Mouse (Mus musculus): ENCODE results near the gene Adh1. TPM values are rescaled to one million over a fixed set of nuclear protein-coding genes. Genes with fewer than 3 reads are reported as not detected.
A peak's percentile ranks its signal among the peaks of the same experiment; 100 is the strongest.

Gene Adh1
- total and polyA plus RNA-seq, 2 experiments from 2014 or later, result 3.2 to 4.2 TPM

- Histone ChIP-seq H3K27me3 (ENCODE audit: insufficient read depth, low read length) (no peaks in the 10 kb centered on the region), H3K4me2 (ENCODE audit: low read depth, low read length, poor library complexity, severe bottlenecking) (no peak overlapping the region), H3K4me3 (ENCODE audit: low read depth, low read length) (no peak overlapping the region), H3K9me3 (ENCODE audit: low read length) (no peaks in the 10 kb centered on the region), H3K9ac (replicated peaks; ENCODE audit: low read length, poor library complexity, severe bottlenecking) (no peak overlapping the region), H3K27ac (ENCODE audit: low read depth, low read length) (no peak overlapping the region), H3K36me3 (ENCODE audit: insufficient read depth, low read length) (no peaks in the 10 kb centered on the region), H3K4me1 (ENCODE audit: insufficient read depth, low read length) (no peaks in the 10 kb centered on the region)
- DNase-seq (ENCODE audit: low spot score) (peak; percentile 46), ATAC-seq (ENCODE audit: low FRiP score) (no peak)
- TF ChIP-seq CTCF (IDR thresholded peaks at IDR 0.05), result no peak
- 77% methylated on average over 11 of the region's 11 CpGs for WGBS
Measured at GRCm38 (mm10) chr3:138236546-138237163, 24.1 kb upstream of the Adh1 start.

GRCm38 (mm10) chr3:138238046-138238445 lies 22.7 kb upstream of the Adh1 start:
- DNase-seq (ENCODE audit: low spot score) (no peak), ATAC-seq (ENCODE audit: low FRiP score) (no peak)
- no peak for TF ChIP-seq CTCF (IDR thresholded peaks at IDR 0.05)
- no peak overlapping the region for H3K27ac ChIP-seq (ENCODE audit: low read depth, low read length)
- H3K27me3 ChIP-seq (ENCODE audit: insufficient read depth, low read length), result no peaks in the 10 kb centered on the region
- no peaks in the 10 kb centered on the region for H3K36me3 ChIP-seq (ENCODE audit: insufficient read depth, low read length)
- no peaks in the 10 kb centered on the region for H3K4me1 ChIP-seq (ENCODE audit: insufficient read depth, low read length)
- no peaks in the 10 kb centered on the region for H3K9me3 ChIP-seq (ENCODE audit: low read length)
- 91% methylated on average over 10 of the region's 10 CpGs for WGBS
- H3K4me3 ChIP-seq (ENCODE audit: low read depth, low read length), result no peak overlapping the region
- H3K4me2 ChIP-seq (ENCODE audit: low read depth, low read length, poor library complexity, severe bottlenecking), result no peak overlapping the region
- no peak overlapping the region for H3K9ac ChIP-seq (replicated peaks; ENCODE audit: low read length, poor library complexity, severe bottlenecking)

DNA sequence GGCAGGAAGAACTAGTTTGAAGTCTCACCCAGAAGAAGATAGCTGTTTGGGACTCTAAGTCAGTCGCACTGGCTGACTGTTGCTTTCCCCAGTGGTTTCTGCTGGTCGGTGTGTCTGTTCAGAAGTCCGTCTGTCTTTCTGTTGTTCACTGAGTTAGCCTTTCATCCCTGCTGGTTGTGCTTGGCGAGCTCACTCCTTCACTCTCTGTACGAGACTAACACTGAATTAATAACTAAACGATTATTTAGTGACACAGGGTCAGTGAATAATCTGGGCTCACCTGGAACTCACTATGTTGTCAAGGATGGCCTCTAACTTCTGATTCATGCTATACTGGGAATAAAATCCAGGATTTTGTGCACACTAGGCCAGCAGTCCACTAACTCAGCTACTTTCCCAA lies 21.3 kb upstream of the Adh1 start:
- H3K27ac ChIP-seq (ENCODE audit: low read depth, low read length), result no peak overlapping the region
- DNase-seq (ENCODE audit: low spot score), result no peak
- H3K9me3 ChIP-seq (ENCODE audit: low read length), result no peaks in the 10 kb centered on the region
- H3K27me3 ChIP-seq (ENCODE audit: insufficient read depth, low read length), result no peaks in the 10 kb centered on the region
- no peaks in the 10 kb centered on the region for H3K4me1 ChIP-seq (ENCODE audit: insufficient read depth, low read length)
- WGBS, result 90% methylated on average over 6 of the region's 6 CpGs
- H3K9ac ChIP-seq (replicated peaks; ENCODE audit: low read length, poor library complexity, severe bottlenecking), result no peak overlapping the region
- no peaks in the 10 kb centered on the region for H3K36me3 ChIP-seq (ENCODE audit: insufficient read depth, low read length)
- H3K4me3 ChIP-seq (ENCODE audit: low read depth, low read length), result no peak overlapping the region
- no peak overlapping the region for H3K4me2 ChIP-seq (ENCODE audit: low read depth, low read length, poor library complexity, severe bottlenecking)
- TF ChIP-seq CTCF (IDR thresholded peaks at IDR 0.05), result no peak
- no peak for ATAC-seq (ENCODE audit: low FRiP score)

GRCm38 (mm10) chr3:138240411-138240810 lies 20.4 kb upstream of the Adh1 start:
- H3K9me3 ChIP-seq (ENCODE audit: low read length), result no peaks in the 10 kb centered on the region
- DNase-seq (ENCODE audit: low spot score) (peak; percentile 43), ATAC-seq (ENCODE audit: low FRiP score) (no peak)
- no peak overlapping the region for H3K9ac ChIP-seq (replicated peaks; ENCODE audit: low read length, poor library complexity, severe bottlenecking)
- no peaks in the 10 kb centered on the region for H3K36me3 ChIP-seq (ENCODE audit: insufficient read depth, low read length)
- no peak overlapping the region for H3K27ac ChIP-seq (ENCODE audit: low read depth, low read length)
- 95% methylated on average over 3 of the region's 3 CpGs for WGBS
- H3K4me3 ChIP-seq (ENCODE audit: low read depth, low read length), result no peak overlapping the region
- peak; percentile 68 for TF ChIP-seq CTCF (IDR thresholded peaks at IDR 0.05)
- no peak overlapping the region for H3K4me2 ChIP-seq (ENCODE audit: low read depth, low read length, poor library complexity, severe bottlenecking)
- H3K4me1 ChIP-seq (ENCODE audit: insufficient read depth, low read length), result no peaks in the 10 kb centered on the region
- H3K27me3 ChIP-seq (ENCODE audit: insufficient read depth, low read length), result no peaks in the 10 kb centered on the region

DNA sequence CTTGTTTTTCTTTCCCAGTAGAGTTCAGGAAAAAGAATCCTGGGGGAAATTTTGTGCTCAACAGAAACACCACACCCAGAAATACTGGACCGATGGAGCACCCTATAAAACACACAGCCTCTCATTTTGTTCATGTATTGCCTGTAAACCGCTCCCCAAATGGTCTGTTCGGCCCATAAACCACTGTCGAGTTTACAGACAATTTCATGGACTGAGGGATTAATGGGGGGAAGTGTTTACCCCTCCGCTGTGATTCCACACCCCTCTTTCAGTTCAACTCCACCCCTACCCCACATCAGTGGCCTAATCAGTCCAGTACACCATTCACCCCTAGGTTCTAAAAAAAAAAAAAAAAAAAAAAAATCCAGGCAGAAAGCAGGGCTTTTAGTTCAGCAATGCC lies 19.8 kb upstream of the Adh1 start:
- 72% methylated on average over 5 of the region's 5 CpGs for WGBS
- H3K27ac ChIP-seq (ENCODE audit: low read depth, low read length), result no peak overlapping the region
- no peak overlapping the region for H3K4me3 ChIP-seq (ENCODE audit: low read depth, low read length)
- ATAC-seq (ENCODE audit: low FRiP score), result no peak
- no peak for TF ChIP-seq CTCF (IDR thresholded peaks at IDR 0.05)
- no peak for DNase-seq (ENCODE audit: low spot score)
- H3K27me3 ChIP-seq (ENCODE audit: insufficient read depth, low read length), result no peaks in the 10 kb centered on the region
- no peaks in the 10 kb centered on the region for H3K4me1 ChIP-seq (ENCODE audit: insufficient read depth, low read length)
- H3K4me2 ChIP-seq (ENCODE audit: low read depth, low read length, poor library complexity, severe bottlenecking), result no peak overlapping the region
- no peaks in the 10 kb centered on the region for H3K9me3 ChIP-seq (ENCODE audit: low read length)
- H3K36me3 ChIP-seq (ENCODE audit: insufficient read depth, low read length), result no peaks in the 10 kb centered on the region
- no peak overlapping the region for H3K9ac ChIP-seq (replicated peaks; ENCODE audit: low read length, poor library complexity, severe bottlenecking)

DNA sequence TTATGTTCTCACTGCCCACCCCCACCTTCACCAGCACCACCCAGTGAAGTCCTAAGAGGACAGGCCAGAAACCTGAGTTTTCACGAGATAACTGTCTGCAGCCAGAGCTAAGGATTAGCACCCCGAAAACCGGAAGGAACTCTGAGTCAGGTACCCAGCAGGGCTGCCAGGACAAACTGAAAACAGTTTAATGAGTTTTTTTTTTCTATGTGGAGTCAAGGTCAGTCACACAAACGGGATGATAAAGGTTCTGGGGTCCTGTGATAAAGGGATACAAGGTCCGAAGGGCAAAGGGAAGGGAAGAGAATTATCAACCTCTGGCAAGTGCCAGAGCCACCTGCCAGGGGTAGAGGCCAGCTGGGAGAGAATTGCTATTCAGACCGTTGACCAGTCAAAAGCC lies 19.4 kb upstream of the Adh1 start:
- H3K27me3 ChIP-seq (ENCODE audit: insufficient read depth, low read length), result no peaks in the 10 kb centered on the region
- 63% methylated on average over 6 of the region's 6 CpGs for WGBS
- no peak for TF ChIP-seq CTCF (IDR thresholded peaks at IDR 0.05)
- H3K36me3 ChIP-seq (ENCODE audit: insufficient read depth, low read length), result no peaks in the 10 kb centered on the region
- H3K4me1 ChIP-seq (ENCODE audit: insufficient read depth, low read length), result no peaks in the 10 kb centered on the region
- no peak overlapping the region for H3K4me2 ChIP-seq (ENCODE audit: low read depth, low read length, poor library complexity, severe bottlenecking)
- H3K4me3 ChIP-seq (ENCODE audit: low read depth, low read length), result no peak overlapping the region
- DNase-seq (ENCODE audit: low spot score) (no peak), ATAC-seq (ENCODE audit: low FRiP score) (no peak)
- H3K9ac ChIP-seq (replicated peaks; ENCODE audit: low read length, poor library complexity, severe bottlenecking), result no peak overlapping the region
- H3K27ac ChIP-seq (ENCODE audit: low read depth, low read length), result no peak overlapping the region
- H3K9me3 ChIP-seq (ENCODE audit: low read length), result no peaks in the 10 kb centered on the region

Data from midbrain, postnatal 0 days (tissue).